Mouse (Mus musculus) urinary bladder, postnatal 4 days (tissue): Measurements from ENCODE around the gene Gm128.
"Not testable (repeated sequence)": the region's sequence is repeated elsewhere in the genome, so short reads cannot be mapped to it uniquely, and the experiment has no call there.

ENCODE experiments used
- DNase-seq, 2 experiments: peaks; one replicate each; pipeline ENCODE4 v3.0.0; 2021 to 2022; ENCODE audit warnings: low spot score in 2 of 2

Gm128 gene

DNA sequence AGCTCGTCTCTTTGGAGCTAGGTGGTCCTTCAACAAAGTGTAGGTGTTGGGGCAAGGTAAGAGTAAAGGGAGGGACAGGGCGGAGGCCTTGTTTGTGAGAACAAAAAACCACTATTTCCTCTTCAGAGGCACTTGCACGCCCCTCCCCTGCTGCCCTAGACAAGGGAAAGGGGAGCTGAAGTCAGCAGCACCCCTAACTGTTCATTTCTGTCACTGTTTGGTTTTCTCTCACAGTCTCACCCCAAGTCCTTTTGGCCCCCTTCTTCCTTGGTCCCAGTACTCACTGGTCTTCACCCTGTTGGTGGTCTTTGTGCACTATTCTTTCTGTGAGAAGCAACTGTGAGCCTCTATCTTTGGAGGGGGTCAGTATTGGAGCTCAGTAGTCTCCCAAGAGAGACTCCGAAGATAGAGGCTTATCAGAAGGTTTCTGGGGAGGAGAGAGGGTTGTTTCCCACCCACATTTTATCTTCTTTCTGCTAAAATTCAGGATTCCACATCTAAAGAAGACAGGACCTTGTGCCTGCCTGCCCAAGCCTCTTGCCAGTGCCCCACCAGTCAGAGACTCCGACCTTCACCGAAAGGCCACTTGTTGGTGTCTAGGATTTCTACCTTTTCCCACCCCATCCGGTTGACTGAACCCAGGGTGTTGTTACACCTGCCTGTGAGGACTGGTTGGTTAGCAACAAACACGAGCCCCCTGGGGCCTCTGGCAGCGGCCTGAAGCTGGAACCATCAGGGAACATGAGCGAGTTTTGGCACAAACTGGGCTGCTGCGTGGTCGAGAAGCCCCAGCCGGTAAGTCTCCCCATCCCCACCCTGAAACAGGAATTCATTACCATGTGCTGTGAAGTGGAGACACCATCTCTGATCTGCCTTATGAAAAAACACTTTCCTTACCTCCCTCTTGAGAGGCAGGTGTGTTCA, 9.8 kb downstream of the Gm128 start, which contains the start of gene Mllt11:
Mllt11 (minus strand) TSS at position 874 of the 924 bp plus-strand sequence.
- no peak for DNase-seq

DNA sequence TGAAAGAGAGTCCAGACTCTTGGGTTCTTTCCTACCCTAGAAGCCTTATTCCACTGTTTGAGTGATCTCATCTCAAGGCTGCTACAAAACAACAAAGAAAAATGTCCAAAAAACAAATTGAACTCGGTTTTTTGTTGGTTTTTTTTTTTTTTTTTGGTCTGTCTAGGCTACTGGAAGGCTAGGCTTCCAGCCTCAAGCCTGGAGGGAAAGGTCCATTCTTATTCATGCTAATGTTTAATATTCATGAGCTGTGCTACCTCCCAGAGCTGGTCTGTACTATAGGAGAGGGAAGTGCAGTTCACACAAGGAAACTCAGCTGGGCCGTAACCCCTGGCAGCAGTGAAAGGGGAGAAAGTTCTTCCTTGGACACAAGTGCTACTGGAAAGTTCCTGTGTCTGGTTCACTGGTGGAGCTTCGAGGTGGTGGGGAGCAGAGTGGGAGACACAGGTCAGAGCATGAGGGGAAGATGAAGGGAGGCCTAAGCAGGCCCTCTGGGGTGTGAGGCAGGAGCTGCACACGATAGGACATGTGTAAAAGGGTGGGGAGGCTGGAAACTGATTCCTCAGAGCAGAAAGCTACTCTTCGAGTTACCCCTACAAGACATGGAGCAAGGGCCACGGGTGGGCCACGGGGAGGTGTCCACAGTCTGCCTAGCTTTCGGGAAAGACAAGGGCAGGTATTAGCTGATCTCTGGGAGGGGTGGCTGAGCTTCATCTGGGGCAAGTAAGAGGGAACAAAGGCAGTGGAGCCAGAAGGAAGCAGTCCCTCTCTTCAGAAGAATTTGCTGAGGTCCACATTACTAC, 10.7 kb downstream of the Gm128 start:
- no peak for DNase-seq

DNA sequence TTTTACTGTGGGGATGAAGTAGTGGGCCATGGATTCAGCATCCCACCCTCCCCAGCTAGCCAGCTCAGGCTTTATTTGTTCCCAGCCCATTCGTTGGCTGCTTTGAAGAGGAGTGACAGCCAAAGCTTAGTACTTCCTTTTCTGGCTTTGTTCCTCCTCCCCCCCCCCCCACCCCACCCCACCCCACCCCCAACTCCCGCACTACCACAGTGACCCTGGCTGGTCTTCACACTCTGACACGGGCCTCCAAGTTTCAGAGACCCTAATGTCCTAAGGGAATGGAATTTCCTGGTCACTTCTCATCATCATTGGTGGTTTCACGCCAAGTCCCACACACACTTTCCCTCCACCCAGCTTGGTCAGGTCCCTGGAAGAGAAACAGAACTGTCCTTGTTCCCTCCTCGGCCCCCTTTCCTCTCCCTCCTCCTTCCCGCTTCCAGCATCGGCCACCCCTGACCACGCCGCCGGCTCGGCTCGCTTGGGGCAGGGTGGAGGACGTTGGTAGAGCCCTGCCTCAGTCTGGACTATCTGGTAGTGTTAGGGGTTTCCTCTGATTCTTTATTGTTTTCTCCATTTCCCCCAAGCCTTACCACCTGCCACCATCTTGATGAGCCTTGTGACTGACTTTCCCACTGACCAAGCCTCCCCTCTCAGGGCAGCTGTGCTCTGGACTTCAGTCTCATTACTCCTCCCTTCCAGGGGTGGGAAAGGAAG, 11.5 kb downstream of the Gm128 start:
- DNase-seq, result peak in 1 of 2 experiments; percentile 30

DNA sequence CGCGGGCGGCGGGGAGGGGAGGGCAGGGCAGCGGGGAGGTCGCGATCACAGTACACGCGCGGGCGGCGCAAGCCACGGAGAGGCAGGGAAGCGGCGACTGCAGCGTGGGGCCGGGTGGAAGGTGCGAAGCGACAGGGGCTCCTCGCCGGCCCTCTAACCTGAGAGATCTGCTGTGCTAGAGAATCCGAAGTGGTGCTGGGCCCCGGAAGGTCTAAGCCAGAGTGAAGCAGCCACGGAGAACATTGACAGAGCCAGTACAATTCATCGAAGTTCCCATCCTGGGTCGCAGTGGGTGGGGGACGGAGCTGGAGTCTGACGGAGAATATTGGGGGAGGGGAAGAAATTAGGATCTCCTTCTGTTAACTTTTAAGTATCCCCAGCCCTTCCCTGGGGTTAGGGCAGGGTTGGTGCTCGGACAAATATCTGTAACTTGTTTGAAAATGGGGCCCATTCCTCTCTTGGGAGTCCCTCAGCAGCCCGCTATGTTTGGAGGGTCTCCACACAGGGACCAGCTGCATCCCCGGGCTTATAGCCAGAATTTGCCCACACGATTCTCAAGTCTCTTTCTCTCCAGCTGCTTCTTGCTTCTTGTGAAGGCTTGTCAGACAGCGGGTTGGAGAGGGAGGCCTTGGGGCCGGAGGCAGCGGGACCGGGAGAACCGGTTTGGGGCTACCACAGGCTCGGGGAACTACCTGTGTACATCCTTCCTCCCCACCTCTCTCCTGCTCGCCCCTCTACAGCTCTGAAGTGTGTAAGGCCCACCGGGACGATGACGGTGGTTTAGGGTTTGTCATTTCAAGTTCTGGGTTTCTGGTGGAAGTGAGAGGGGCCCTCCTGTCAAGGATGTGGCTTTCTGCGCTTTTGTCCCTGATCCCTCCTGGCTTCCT, 12.3 kb downstream of the Gm128 start:
- peak in 1 of 2 experiments; percentile 61 for DNase-seq

DNA sequence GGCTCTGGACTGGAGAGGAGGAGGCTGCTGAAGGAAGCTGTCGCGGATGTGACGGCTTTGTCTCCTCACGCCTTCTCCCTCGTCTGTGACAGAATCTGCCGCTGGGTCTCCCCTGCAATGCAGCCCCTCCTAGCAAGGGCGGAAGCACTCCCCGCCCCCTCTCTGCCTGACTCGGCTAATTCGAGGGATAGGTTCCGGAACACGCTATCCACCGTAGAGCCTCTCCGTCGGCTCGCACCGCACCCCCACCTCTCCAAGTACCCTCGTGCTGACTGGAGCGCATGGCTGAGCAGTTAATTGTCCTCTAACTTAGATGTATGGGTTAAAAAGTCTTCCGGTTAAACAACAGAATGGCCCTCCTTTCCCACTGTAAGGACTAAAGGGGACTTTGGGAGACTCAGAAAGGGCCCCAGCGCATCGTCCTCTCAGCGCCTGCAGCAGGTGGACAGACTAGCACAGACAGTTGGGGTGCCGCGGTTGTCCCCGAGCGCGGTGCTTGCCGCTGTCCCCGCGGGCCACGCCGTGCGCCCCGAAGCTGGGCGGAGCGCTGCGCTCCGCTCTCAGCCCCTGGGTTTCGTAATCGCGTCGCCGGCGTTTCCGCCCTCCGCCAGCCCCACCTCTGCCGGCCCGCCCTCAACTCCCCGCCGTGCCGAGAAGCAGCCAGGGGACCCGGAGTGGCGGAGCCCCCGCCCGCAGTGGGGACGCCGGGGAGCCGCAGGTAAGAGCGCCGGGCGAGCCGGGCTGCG, 13.1 kb downstream of the Gm128 start, which contains the start of gene Cdc42se1:
Cdc42se1 (plus strand) TSS at position 585 of the 746 bp plus-strand sequence.
- DNase-seq, result peak; percentile 81 to 86

DNA sequence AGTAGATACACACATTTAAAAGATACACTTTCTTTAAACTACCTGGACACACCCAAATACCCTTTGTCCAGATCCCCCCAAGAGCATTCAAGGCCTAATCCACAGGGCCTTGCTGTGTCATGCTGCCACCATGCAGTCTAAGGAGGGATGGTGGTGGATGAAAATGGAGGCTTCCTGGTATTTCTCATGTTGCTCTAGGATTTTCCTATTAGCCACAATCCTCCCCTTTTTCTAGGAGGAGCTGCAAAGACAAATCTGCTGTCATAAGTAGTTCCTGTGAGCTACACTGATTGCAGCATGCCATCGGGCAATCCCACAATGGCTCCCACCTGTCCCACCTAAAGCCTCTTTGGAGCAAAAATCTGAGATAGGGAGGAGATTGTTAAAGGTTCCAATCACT, 14.2 kb downstream of the Gm128 start:
- DNase-seq, result no peak

DNA sequence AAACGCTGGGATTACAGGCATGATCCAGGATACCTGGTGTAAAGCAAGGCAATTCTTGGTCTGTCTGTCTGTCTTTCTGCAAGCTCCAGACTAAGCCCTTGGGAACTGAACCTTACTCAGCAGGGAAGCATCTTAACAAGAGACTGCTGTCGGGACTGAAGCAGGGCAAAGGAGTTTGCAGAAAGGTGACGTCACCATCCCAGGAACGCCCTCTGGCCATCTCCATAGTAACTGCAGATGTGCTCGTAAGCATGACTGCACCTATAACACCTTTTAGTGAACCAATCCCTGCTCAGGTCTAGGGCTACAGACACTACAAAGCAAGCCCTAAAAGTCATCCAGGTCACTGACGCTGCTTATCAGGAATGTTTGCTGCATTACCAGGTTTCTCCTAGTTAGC, 17.1 kb downstream of the Gm128 start:
- DNase-seq, result no peak

DNA sequence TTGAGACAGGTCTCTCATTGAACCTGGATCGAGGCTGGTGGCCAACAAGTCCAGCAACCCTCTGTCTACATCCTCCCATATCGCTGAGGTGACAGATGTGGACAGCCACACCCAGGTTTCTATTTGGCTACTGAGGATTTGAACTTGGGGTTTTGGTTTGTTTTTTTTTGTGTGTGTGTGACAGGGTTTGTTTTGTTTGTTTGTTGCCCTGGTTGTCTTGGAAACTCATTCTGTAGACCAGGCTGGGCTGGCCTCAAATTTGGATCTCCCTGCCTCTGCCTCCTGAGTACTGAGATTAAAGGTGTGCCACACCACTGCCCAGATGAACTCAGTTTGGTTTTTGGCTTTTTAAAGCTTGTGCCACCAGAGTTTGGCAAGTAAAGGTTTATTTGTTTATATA, 18.4 kb downstream of the Gm128 start:
- DNase-seq, result no peak

DNA sequence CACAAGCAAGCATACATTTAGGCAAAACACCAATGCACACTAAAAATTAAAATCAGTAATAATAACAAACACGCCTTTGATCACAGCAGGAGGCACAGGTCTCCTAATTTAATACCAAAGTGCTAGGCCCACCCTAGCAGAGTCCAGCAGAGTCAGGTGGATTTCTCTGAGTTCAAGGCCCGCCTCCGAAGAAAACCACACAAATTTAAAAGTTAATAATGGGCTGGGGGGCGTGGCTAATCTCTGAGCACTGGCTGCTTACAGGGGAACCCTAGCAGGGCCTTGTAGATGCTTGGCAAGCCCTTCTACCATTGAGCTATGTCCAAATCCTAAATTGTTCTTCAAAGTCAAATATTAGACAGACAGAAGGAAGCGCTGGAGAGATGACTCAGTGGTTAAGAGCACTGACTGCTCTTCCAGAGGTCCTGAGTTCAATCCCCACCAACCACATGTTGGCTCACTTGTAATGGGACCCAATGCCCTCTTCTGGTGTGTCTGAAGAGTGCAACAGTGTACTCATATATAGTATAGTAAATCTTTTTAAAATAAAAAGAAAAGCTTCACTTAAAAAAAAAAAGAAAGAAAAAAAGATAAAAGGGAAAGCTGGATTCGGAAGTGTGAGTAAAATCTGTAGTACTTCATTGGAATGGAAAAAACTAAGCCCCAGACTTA, 22.8 kb downstream of the Gm128 start:
- DNase-seq, result no peak

DNA sequence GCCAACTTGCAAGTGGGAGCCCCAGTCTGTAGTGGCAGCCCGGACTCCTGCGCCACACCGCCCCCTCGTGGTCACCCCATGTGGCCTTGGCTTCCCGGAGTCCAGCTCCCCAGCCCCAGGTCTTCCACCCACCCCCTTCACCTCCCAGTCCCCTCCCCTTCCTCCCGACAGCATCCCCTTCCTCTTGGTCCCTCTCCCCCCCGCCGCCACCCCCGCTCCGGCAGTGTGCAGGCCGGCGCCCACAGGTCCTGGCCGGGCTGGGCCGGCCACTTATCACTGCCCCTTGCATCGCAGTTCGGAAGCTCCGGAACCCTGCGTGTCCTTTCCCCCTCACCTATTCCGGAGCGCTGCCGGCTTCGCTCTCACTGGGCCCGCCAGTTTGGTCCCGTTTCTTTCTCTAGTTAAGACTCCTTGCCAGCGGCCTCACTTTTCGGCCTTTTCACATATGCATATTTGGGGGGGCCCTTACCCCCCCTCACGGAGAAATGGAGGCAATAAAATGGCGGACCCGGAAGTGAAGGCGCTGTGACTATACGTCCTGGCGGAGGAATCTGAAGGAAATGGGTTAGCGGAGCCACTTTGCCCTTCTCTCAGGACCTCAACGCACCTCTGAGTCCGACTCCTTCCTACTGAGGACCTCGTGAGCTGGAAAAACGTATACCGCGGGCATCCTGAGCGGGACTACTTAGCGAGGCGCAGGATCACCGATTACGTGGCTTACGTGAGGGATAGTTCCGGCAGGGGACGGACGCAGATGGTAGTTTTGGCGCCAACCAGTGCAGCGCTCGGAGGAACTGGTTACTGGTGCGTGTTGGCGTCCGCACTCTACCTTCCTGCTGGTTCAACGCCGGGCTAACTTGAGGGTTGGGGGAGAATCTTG, 23.9 kb downstream of the Gm128 start, which contains the start of gene Gabpb2:
Gabpb2 (minus strand) TSS at position 662 of the 880 bp plus-strand sequence.
- DNase-seq, result peak; percentile 95 to 97

DNA sequence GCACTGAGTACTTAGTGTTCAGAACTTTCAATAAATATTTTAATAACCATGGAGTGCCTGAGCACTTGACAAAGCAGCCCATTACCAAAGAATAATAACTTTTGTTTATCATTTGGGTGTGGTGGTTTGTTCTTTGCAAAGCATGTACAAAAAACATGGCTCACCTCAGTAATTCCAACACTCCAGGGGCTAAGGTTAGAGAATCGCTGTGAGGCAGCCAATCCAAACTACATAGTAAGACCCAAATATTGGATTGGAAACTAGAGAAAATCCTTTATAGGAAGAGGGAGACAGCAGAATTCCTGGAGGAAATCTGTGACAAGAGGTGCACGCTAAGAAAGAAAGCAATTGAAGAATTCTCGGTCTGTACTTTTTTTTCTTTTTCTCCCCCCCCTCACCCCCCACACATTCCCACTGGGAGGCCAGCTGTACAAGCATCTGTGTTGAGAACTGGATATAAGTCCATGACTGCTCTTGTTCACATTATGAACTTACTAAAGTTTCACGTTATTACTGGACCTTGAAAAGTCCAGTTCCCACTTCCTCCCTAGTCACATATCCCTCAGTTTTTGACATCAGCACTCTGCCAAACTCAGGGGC, 24.6 kb downstream of the Gm128 start:
- DNase-seq, result no peak

DNA sequence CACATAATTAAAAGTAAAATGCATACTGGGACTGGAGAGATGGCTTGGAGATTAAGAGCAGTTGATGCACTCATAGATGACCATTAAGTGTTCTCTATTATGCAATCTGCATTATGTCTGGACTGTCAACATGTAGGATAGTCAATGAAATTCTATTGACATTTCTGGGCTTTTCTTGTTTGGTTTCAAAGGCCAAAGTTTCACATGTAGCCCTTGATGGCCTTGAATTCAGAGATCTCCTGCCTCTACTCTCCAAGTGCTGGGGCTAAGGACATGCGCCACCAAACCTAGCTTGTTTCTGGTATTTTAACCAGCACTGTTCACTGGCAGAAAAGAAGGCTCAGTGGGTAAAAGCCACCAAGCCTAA, 27.8 kb downstream of the Gm128 start:
- no peak for DNase-seq

DNA sequence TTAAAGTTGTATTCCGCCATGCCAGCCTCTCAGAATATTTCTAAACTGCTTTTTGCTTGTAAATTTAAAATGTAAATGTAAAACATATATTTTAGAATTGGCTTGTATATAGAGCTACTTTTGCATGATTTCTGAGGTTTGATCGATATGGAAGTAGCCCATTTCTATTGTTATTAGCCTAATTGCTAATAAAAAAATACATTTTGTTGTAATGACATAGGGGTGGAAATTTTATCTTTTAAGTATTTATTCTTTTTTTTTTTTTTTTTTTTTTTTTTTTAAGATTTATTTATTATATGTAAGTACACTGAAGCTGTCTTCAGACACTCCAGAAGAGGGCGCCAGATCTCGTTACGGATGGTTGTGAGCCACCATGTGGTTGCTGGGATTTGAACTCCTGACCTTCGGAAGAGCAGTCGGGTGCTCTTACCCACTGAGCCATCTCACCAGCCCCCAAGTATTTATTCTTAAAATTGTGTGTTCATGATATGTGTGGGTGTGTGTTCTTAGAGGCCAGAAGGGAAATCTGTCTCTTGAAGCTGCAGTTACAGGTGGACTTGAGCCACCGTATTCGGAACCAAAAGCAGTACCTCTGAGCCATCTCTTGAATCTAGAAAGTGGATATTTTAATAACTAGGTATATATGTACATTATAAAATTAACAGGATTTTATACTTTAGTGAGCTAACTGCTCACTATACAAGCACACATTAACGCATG, 28.3 kb downstream of the Gm128 start:
- DNase-seq, result not testable (repeated sequence)

DNA sequence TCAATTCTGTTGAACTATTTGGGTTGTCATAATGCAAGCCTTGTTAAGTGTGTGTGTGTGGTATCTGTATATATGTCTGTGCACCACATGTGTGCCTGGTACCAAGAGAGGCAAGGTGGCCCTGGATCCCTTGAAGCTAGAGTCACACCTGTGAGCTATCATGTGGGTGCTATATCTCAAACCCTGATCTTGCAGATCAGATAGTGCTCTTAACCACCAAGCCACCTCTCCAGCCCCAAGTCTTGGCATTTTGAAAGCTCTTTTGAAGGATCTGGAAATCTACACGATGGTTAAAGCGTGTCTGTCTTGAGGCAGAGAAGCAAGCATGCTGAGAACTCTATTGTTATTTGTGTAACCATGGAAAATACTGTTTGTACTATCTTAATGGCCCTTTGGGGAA, 30.8 kb downstream of the Gm128 start:
- no peak for DNase-seq

DNA sequence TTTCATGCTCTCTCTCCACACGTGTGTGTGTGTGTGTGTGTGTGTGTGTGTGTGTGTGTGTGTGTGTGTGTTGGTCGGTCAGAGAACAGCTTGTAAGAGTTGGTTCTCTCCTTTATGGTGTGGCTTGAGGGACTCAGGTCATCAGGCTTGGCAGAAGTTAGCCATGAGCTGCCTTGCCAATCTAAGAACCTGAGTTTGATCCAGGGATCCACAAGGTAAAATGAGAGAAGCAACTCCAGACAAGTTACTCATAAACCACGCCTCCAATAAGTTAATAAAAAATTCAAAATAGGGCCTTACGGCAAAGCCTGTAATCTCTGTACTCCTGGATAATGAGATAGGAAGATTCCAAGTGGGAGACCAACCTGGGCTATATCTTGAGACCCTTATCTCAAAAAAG, 33.1 kb downstream of the Gm128 start:
- DNase-seq, result no peak

DNA sequence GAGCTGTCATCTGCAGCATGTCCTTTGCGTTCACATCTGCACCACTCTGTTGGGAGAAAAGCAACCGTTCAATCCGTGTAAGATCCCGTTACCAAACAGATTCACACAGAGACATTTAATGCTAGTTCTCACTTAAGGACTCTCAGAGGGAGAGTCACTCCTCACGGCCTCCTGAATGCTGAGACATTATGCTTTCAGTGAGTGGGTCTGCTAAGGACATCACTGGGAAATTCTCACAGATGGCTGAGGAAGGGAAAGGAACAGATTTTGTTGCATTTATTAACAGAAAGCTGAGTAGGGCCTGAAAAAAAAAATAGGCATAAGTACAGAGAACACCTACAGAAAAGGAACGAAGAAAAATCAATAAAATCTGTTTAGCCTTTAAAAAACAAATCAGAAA, 37.5 kb downstream of the Gm128 start:
- no peak for DNase-seq

DNA sequence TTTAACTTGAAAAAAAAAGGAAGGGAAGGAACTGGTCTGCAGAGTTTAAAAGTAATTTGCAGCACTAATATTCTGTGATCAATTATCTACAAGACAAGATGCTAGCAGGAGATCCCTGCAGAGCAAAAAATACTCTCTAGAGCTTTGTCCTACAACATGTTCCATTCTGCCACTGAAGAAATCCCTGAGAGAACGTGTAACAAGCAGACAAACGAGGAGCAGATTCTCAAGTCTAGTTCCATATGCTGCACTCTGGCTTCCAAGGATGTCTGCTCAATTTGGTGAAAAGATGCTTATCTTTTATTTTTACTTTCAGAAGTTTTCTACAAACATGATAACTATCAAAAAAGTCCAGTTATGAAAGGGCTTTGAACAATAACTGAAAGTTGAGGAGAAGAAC, 40.8 kb downstream of the Gm128 start:
- no peak for DNase-seq

DNA sequence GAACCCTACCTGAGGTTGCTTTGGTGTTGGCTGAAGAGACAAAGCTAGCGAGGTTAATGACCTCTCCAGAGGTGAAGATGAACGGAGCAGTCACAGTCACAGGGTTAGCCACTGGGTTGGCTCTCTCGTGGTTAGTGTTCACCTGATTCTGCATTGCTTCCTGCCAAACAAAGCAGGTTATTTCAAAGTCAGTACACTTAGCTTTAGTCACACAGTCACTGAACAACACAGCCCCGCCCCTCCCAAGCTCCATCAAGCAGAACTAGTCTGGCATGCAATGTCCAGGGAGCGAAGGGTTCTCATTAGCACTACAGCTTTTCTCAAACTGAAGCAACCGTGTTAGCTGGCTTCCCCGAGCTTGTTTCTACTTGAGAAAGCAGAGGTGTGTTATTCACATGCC, 41.3 kb downstream of the Gm128 start:
- no peak for DNase-seq
